Mouse (Mus musculus) intestine, postnatal 0 days (tissue): ENCODE data around the gene Eif3m. TPM values are rescaled to one million over a fixed set of nuclear protein-coding genes. Genes with fewer than 3 reads are reported as not detected.
"Not testable (repeated sequence)": the region's sequence is repeated elsewhere in the genome, so short reads cannot be mapped to it uniquely, and the experiment has no call there.

Experiments used
- ATAC-seq: fragments of 200-750 bp; cut with Nextera tagmentation; 2 replicates; pipeline ENCODE4 v1.8.0; 2017; ENCODE audit warnings: mild to moderate bottlenecking, moderate TSS enrichment, moderate library complexity
- H3K27ac ChIP-seq: fragments of 300-500 bp; sonication (generic); 2 replicates; pipeline ENCODE4 v1.5.1; 2014; ENCODE audit warnings: mild to moderate bottlenecking, low read depth, low read length, moderate library complexity
- H3K27me3 ChIP-seq: fragments of 300-500 bp; sonication (generic); replicated peaks from 2 replicates; pipeline ENCODE4 v1.6.1; 2014; ENCODE audit warnings: low read length, mixed read lengths; ENCODE audit not compliant: control insufficient read depth, insufficient read depth
- H3K36me3 ChIP-seq: fragments of 300-500 bp; sonication (generic); 2 replicates; pipeline ENCODE4 v1.6.1; 2014; ENCODE audit warnings: mild to moderate bottlenecking, moderate library complexity; ENCODE audit not compliant: control insufficient read depth, insufficient read depth
- H3K4me1 ChIP-seq: fragments of 300-500 bp; sonication (generic); replicated peaks from 2 replicates; pipeline ENCODE4 v1.6.1; 2014; ENCODE audit warnings: antibody characterized with exemption, low read length, mixed read lengths; ENCODE audit not compliant: control insufficient read depth, insufficient read depth
- H3K4me2 ChIP-seq: fragments of 300-500 bp; sonication (generic); replicated peaks from 2 replicates; pipeline ENCODE4 v1.6.1; 2014; ENCODE audit warnings: low read depth, mild to moderate bottlenecking, moderate library complexity
- H3K4me3 ChIP-seq: fragments of 300-500 bp; sonication (generic); 2 replicates; pipeline ENCODE4 v1.5.1; 2014; ENCODE audit warnings: low read depth, low read length
- H3K9ac ChIP-seq: fragments of 300-500 bp; sonication (generic); 2 replicates; pipeline ENCODE4 v1.6.1; 2014; ENCODE audit warnings: mild to moderate bottlenecking, low read depth, low read length
- H3K9me3 ChIP-seq: fragments of 300-500 bp; sonication (generic); 2 replicates; pipeline ENCODE4 v1.6.1; 2016; ENCODE audit warnings: mixed run types; ENCODE audit not compliant: control insufficient read depth
- CTCF ChIP-seq: sonication (generic); IDR thresholded peaks from 2 replicates; pipeline ENCODE4 v1.5.1; 2016; ENCODE audit warnings: low read depth, mild to moderate bottlenecking, control low read depth, antibody characterized with exemption, moderate library complexity
- WGBS: fragments of 180-500 bp; shearing (Covaris S2); extraction: QIAGEN DNeasy Blood & Tissue Kit; methylation state at CpG from one replicate; pipeline ENCODE4 v1.1.7; 2014; 5-methylcytosine and 5-hydroxymethylcytosine counted together
- polyA plus RNA-seq: library from polyadenylated mRNA; unstranded; fragments of >200 nt; fragmentation: Nextera tagmentation; extraction: Ambion mirVana; gene quantifications from 2 replicates; pipeline ENCODE4 v1.2.1, GENCODE M21; 2015

The Eif3m gene
- polyA plus RNA-seq, 1 experiment from 2014 or later, result 141 TPM

DNA sequence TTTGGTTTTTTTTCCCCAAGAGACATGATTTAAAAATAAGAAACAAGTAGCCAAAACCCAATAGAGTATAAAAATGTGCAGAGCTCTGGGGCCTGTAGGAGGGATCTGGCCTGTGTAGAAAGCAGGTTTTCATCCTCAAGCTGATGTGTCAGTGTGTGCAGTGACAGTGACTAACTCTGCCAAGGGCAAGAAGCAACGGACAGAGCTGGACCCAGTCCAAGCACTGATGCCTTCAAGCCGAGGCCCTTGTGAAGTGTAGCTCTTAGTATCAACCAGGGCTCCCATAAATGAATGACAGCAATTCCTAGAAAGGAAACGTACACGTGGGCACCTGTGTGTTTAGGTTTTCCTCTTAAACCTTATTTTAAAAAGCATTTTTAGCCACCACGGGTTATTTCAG is 11.9 kb upstream of the Eif3m start:
- no peak for ATAC-seq
- no peak overlapping the region for H3K4me3 ChIP-seq
- H3K9me3 ChIP-seq, result no peaks in the 10 kb centered on the region
- no peak for TF ChIP-seq CTCF
- no peak overlapping the region for H3K27ac ChIP-seq
- H3K9ac ChIP-seq, result no peak overlapping the region
- H3K4me1 ChIP-seq, result no peaks in the 10 kb centered on the region
- H3K27me3 ChIP-seq, result no peaks in the 10 kb centered on the region
- 68% methylated on average over 5 of the region's 5 CpGs for WGBS
- H3K36me3 ChIP-seq, result no peaks in the 10 kb centered on the region
- no peak overlapping the region for H3K4me2 ChIP-seq

DNA sequence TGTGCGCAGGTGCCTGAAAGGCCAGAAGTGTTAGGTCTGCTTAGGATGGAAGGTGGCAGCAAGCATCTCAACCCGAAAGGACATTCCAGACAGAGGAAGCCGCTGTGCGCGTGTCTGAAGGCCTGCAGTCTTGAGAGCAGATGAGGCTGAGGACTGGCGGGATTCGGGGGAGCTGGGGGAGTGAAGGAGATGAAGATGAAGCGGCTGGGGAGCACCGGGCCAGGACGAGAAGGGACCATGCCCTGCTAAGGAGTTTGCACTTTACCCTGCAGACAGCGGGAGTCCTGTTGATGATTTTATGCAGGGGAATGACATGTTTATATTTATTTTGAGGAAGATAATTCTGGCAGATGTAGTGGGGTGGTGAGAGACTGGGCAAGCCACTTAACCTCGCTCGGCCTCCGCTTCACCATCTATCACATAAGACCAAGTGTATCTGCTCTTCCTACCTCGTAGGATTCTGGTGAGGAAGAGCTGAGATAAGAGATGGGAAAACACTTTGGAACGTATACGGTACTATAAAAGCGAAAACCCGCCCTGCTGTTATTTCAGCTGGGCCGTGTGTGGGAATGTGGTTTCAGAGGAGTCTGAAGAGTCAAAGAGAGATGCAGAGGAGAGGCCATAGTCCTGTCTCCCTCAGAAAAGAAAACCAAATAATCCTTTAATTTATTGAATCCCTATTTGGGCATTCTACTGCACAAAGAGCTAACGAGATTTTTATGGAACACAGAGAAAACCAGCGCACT is 10.2 kb upstream of the Eif3m start:
- Histone ChIP-seq H3K36me3 (no peaks in the 10 kb centered on the region), H3K4me1 (no peaks in the 10 kb centered on the region), H3K4me2 (no peak overlapping the region), H3K9me3 (no peaks in the 10 kb centered on the region), H3K9ac (no peak overlapping the region), H3K27me3 (no peaks in the 10 kb centered on the region), H3K4me3 (no peak overlapping the region), H3K27ac (no peak overlapping the region)
- no peak for ATAC-seq
- no peak for TF ChIP-seq CTCF
- WGBS, result 62% methylated on average over 22 of the region's 22 CpGs

DNA sequence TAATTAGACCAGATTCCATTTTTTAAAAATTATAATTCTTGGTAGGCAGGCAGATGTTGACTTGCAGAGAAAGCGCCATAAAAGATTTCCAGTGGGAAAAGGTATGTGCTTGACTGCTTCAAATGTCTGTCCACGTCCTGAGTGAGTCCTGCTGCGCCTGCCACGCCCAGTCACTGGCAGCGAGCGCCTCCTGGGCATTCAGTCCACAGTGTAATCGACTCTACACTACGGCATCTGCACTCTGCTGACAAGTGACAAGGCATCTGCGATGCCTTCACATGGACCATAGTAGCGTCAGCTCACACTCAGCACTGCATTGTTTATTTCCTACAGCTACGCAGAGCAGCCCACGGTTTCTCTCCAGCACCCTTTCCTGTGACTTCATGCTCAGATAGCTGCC is 8.7 kb upstream of the Eif3m start:
- not testable (repeated sequence) for H3K9ac ChIP-seq, H3K9me3 ChIP-seq, H3K4me2 ChIP-seq, H3K4me1 ChIP-seq, H3K27me3 ChIP-seq, H3K36me3 ChIP-seq, H3K4me3 ChIP-seq, ATAC-seq, H3K27ac ChIP-seq
- 66% methylated on average over 12 of the region's 12 CpGs for WGBS

DNA sequence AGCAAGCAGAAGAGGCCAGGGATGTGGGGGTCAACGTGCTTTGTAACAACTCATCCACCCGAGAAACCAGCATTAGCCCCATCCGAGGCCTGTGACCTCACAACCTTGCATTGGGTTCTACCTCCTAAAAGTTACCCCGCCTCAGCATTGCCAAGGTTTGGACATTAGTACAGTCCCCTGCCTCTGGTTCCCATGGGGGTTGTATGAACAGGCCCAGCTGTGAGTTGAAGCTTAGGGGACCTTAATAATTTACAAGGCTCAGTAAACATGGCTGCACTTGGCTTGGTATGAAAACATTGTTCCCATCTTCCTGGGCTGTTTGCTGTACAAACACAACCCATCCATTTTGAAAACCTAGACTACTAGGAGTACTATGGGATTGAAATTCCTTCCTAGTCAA is 6.9 kb upstream of the Eif3m start:
- TF ChIP-seq CTCF, result no peak
- Histone ChIP-seq H3K4me3 (no peak overlapping the region), H3K9ac (no peak overlapping the region), H3K27ac (no peak overlapping the region), H3K27me3 (no peaks in the 10 kb centered on the region), H3K36me3 (no peaks in the 10 kb centered on the region), H3K9me3 (no peaks in the 10 kb centered on the region), H3K4me1 (no peaks in the 10 kb centered on the region), H3K4me2 (no peak overlapping the region)
- WGBS, result 75% methylated on average over 4 of the region's 4 CpGs
- ATAC-seq, result no peak

DNA sequence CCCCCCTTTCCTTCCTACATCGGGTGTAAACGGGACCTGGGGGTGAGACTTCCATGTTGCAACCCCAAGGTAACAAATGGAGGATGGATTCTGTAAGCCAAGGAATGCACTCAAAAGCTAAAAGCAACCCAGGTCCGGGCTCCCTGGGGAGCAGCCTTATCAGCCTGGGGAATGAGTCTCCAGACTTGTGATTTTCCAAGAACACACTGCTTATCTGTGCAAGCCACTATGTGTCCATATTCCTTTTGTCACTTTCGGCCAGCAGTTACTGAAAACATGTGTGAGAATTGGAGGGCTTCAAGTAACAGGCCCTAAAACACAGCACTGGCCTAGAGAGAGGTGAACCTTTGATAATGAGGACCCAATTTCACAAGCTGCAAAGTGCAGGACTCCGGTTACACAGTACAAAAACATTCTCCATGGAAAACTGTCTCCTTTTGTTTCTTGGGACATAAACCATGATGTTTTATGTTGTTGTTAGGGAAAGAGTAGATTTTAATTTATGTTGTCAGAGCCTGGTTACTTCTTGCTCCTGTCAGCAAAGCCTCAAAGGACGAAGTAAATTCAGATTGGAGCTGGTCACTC is 6.2 kb upstream of the Eif3m start:
- Histone ChIP-seq H3K9ac (no peak overlapping the region), H3K4me1 (no peaks in the 10 kb centered on the region), H3K4me3 (no peak overlapping the region), H3K4me2 (no peak overlapping the region), H3K9me3 (no peaks in the 10 kb centered on the region), H3K27ac (no peak overlapping the region), H3K27me3 (no peaks in the 10 kb centered on the region), H3K36me3 (no peaks in the 10 kb centered on the region)
- TF ChIP-seq CTCF, result no peak
- no peak for ATAC-seq
- WGBS, result 79% methylated on average over 6 of the region's 6 CpGs

DNA sequence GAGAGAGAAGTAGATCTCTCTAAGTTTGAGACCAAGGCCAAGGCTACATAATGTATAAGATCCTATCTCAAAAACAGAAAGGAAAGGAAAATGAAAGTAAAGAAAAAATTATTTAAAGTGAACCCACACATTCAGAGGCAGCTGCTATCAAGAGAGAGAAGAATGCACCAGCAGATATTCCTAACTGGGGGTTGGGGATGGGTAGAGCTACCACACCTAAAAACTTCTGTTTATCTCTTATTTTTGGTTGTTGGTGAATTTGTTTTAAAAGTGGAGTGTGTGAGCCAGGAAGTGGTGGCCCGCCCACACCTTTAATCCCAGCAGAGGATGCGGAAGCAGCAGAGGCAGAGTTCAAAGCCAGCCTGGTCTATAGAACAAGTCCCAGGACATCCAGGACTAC is 5.0 kb upstream of the Eif3m start:
- TF ChIP-seq CTCF, result no peak
- WGBS, result 93% methylated on average over 2 of the region's 2 CpGs
- H3K4me1 ChIP-seq, result 0 out of 2 replicates have a peak, but pooled peaks cover 5% of the 10 kb centered on the region
- ATAC-seq, result no peak
- no peak overlapping the region for H3K4me2 ChIP-seq
- H3K36me3 ChIP-seq, result no peaks in the 10 kb centered on the region
- H3K9me3 ChIP-seq, result no peaks in the 10 kb centered on the region
- H3K27ac ChIP-seq, result no peak overlapping the region
- no peak overlapping the region for H3K4me3 ChIP-seq
- H3K9ac ChIP-seq, result no peak overlapping the region
- H3K27me3 ChIP-seq, result no peaks in the 10 kb centered on the region
